In the genomic region with DNA sequence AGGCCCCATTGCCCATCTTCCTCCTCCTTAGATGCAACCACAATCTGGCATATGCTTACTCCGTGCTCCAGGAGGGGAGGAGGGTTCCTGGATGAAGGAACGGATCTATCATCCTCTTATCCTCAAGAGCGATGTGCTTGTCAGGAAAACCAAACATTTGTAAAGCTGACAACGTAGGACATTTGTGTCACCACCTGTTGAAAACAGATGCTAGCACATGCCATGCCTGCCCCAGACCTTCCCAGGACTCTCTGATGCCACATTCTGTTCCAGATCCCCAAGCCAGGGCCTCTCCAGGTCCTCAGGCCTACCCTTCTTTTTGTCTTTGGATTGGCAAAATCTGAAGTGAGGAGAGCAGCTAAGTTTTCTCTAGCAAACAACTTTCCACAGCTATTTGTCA, we compare ENCODE assay signal across 16 mouse cellular contexts.
"Had no signal": no experiment of that assay in that cellular context is flagged by ENCODE, and none has a peak within 500 bp of the region (broad histone marks: within the 10 kb centered on the region; RNA-seq: fewer than 3 reads in every experiment).

No protein-coding gene starts in this region.

- H3K27ac ChIP-seq: neural tube, embryonic 13.5 days; neural tube, embryonic 15.5 days; stomach, embryonic 15.5 days; stomach, postnatal 0 days had no signal

- H3K4me2 ChIP-seq: neural tube, embryonic 13.5 days; neural tube, embryonic 15.5 days; stomach, embryonic 15.5 days had no signal

- H3K27me3 ChIP-seq: neural tube, embryonic 13.5 days; neural tube, embryonic 15.5 days; stomach, embryonic 15.5 days had no signal

- DNase-seq: retina, postnatal 1 day; right cerebral cortex, adult 18-20 months; right cerebral cortex, postnatal 14 days; right cerebral cortex, postnatal 25 days; right cerebral cortex, postnatal 4 days; spleen, adult 18-20 months; thymus, adult 18-20 months; thymus, adult 2 months; thymus, postnatal 14 days; thymus, postnatal 25 days; thymus, postnatal 36 days; thymus, postnatal 4 days had no signal

- H3K4me3 ChIP-seq: neural tube, embryonic 13.5 days; neural tube, embryonic 15.5 days; stomach, embryonic 15.5 days had no signal

- H3K4me1 ChIP-seq: neural tube, embryonic 13.5 days; neural tube, embryonic 15.5 days had no signal

- H3K36me3 ChIP-seq: neural tube, embryonic 13.5 days; neural tube, embryonic 15.5 days; stomach, embryonic 15.5 days had no signal
